In the genomic region with DNA sequence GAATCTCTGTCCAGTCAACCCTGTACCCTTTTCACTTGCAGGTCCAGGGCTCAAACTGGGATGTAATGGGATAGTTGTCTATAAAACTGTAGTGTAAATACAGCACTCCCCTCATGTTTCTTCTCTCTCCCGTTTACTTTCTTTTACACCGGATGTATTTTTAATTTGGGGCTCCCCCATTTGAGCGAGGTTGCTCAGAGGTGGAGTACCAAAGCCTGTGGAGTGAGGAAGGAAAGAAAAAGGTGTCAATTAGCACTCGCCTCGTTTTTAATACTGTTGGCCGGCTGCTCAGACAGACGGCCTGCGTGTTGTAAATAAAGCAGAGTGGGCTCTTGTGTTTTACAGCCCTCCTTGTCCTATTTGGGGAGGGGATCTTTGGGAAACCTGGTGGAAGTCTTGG, we compare ENCODE assay signal across 8 mouse cellular contexts. TPM values are rescaled to one million over a fixed set of nuclear protein-coding genes. Genes with fewer than 3 reads are reported as not detected.
A peak's percentile ranks its signal among the peaks of the same experiment; 100 is the strongest.
DNase-seq lines count a peak whose midpoint lies in the region; ATAC-seq and TF ChIP-seq lines count a peak whose summit lies in the region.

No protein-coding gene starts in this region.

- 62% methylated on average over 8 of the region's 8 CpGs for WGBS in kidney, embryonic 14.5 days
- 84% methylated on average over 8 of the region's 8 CpGs for WGBS in hindbrain, embryonic 13.5 days
- 89% methylated on average over 8 of the region's 8 CpGs for WGBS in midbrain, embryonic 14.5 days

- TF ChIP-seq POLR2A in bone marrow macrophage, adult 2 months (IDR thresholded peaks at IDR 0.05; ENCODE audit: borderline replicate concordance, low read depth, low read length), result no peak

- peaks cover 31% of the 10 kb centered on the region for H3K4me1 ChIP-seq in kidney, embryonic 14.5 days (ENCODE audit: control insufficient read depth, insufficient read depth, low read length)
- peaks cover 27% of the 10 kb centered on the region for H3K4me1 ChIP-seq in bone marrow macrophage, adult 2 months (ENCODE audit: control insufficient read depth, insufficient read depth, low read length)
- peaks cover 63% of the 10 kb centered on the region for H3K4me1 ChIP-seq in hindbrain, embryonic 13.5 days (replicated peaks)
- peaks cover 32% of the 10 kb centered on the region for H3K4me1 ChIP-seq in midbrain, embryonic 14.5 days (ENCODE audit: control insufficient read depth, insufficient read depth, low read length)

- H3K27me3 ChIP-seq in kidney, embryonic 14.5 days (ENCODE audit: control insufficient read depth, insufficient read depth, low read length), result no peaks in the 10 kb centered on the region
- H3K27me3 ChIP-seq in hindbrain, embryonic 13.5 days, result no peaks in the 10 kb centered on the region
- H3K27me3 ChIP-seq in midbrain, embryonic 14.5 days (ENCODE audit: control insufficient read depth, insufficient read depth, low read length), result no peaks in the 10 kb centered on the region

- no peak for TF ChIP-seq CTCF in bone marrow macrophage, adult 2 months (IDR thresholded peaks at IDR 0.05; ENCODE audit: low read depth, low read length)

- DNase-seq in kidney, postnatal 36 days, result no peak
- no peak for DNase-seq in midbrain, embryonic 14.5 days
- DNase-seq in adrenal gland, adult 8-10 months, result no peak
- DNase-seq in right cerebral cortex, postnatal 36 days (ENCODE audit: low spot score in 2 of 2), result no peak
- no peak for DNase-seq in cerebellum, postnatal 10 days

- H3K9ac ChIP-seq in kidney, embryonic 14.5 days (ENCODE audit: low read depth, low read length), result no peak overlapping the region
- H3K9ac ChIP-seq in hindbrain, embryonic 13.5 days, result no peak overlapping the region
- H3K9ac ChIP-seq in midbrain, embryonic 14.5 days (replicated peaks; ENCODE audit: low read length), result no peak overlapping the region

- no peak for ATAC-seq in kidney, embryonic 14.5 days (ENCODE audit: low FRiP score, low TSS enrichment)
- no peak for ATAC-seq in hindbrain, embryonic 13.5 days (ENCODE audit: low FRiP score)
- ATAC-seq in midbrain, embryonic 14.5 days (ENCODE audit: low FRiP score, low TSS enrichment), result no peak

- H3K4me3 ChIP-seq in kidney, embryonic 14.5 days (ENCODE audit: low read length), result no peak overlapping the region
- H3K4me3 ChIP-seq in bone marrow macrophage, adult 2 months (ENCODE audit: insufficient read depth, low read length), result no peak overlapping the region
- H3K4me3 ChIP-seq in hindbrain, embryonic 13.5 days, result peak overlapping the region; percentile 15
- peak overlapping the region; percentile 83; the same call in 1 of the 2 replicates for H3K4me3 ChIP-seq in midbrain, embryonic 14.5 days (replicated peaks; ENCODE audit: low read depth, low read length)

- peaks cover 30% of the 10 kb centered on the region for H3K36me3 ChIP-seq in kidney, embryonic 14.5 days (ENCODE audit: control insufficient read depth, insufficient read depth, low read length)
- H3K36me3 ChIP-seq in hindbrain, embryonic 13.5 days, result peaks cover 27% of the 10 kb centered on the region
- H3K36me3 ChIP-seq in midbrain, embryonic 14.5 days (ENCODE audit: control insufficient read depth, insufficient read depth, low read length), result peaks cover 25% of the 10 kb centered on the region

- H3K4me2 ChIP-seq in kidney, embryonic 14.5 days (replicated peaks; ENCODE audit: low read depth, low read length), result no peak overlapping the region
- H3K4me2 ChIP-seq in hindbrain, embryonic 13.5 days, result peak overlapping the region; percentile 85; the same call in 1 of the 2 replicates
- peak overlapping the region; percentile 85 for H3K4me2 ChIP-seq in midbrain, embryonic 14.5 days (ENCODE audit: low read length)

- peak overlapping the region; percentile 13; the same call in 1 of the 2 replicates for H3K27ac ChIP-seq in kidney, embryonic 14.5 days (ENCODE audit: low read depth, low read length)
- H3K27ac ChIP-seq in bone marrow macrophage, adult 2 months (ENCODE audit: insufficient read depth, low read depth, low read length), result peak overlapping the region; percentile 40
- H3K27ac ChIP-seq in hindbrain, embryonic 13.5 days, result peak overlapping the region; percentile 97
- H3K27ac ChIP-seq in midbrain, embryonic 14.5 days (replicated peaks; ENCODE audit: low read depth, low read length), result no peak overlapping the region; the same call in 1 of the 2 replicates

- H3K9me3 ChIP-seq in kidney, embryonic 14.5 days (ENCODE audit: control insufficient read depth, low read length), result no peaks in the 10 kb centered on the region
- no peaks in the 10 kb centered on the region for H3K9me3 ChIP-seq in hindbrain, embryonic 13.5 days
- H3K9me3 ChIP-seq in midbrain, embryonic 14.5 days (ENCODE audit: control insufficient read depth, low read length), result no peaks in the 10 kb centered on the region

RNA-seq across cellular contexts. Expression of a gene that starts 0.7 kb away (rescaled TPM):
- polyA plus RNA-seq in kidney, embryonic 14.5 days (2014; fragmentation: Nextera tagmentation; extraction: Ambion mirVana), result 28.2 and 34.9 TPM in 2 replicates
- 20.4 and 25.8 TPM in 2 replicates for polyA plus RNA-seq in bone marrow macrophage, adult 2 months (2012; ENCODE audit: insufficient read depth, insufficient read length, missing spikeins)
- polyA plus RNA-seq in hindbrain, embryonic 13.5 days (2015; fragmentation: Nextera tagmentation; extraction: Ambion mirVana), result 26.8 and 28.6 TPM in 2 replicates
- polyA plus RNA-seq in midbrain, embryonic 14.5 days (2014; fragmentation: Nextera tagmentation; extraction: Ambion mirVana), result 22.9 and 23.0 TPM in 2 replicates
- total RNA-seq in adrenal gland, adult 8-10 months (2022), result 10 to 100 TPM; 13.4 to 27.1 (median 20.5) TPM

RNA-seq across cellular contexts. Expression of a gene that starts 4.1 kb away (rescaled TPM):
- 48.5 and 63.1 TPM in 2 replicates for polyA plus RNA-seq in kidney, embryonic 14.5 days (2014; fragmentation: Nextera tagmentation; extraction: Ambion mirVana)
- 77.6 and 78.1 TPM in 2 replicates for polyA plus RNA-seq in bone marrow macrophage, adult 2 months (2012; ENCODE audit: insufficient read depth, insufficient read length, missing spikeins)
- 72.9 and 74.8 TPM in 2 replicates for polyA plus RNA-seq in hindbrain, embryonic 13.5 days (2015; fragmentation: Nextera tagmentation; extraction: Ambion mirVana)
- polyA plus RNA-seq in midbrain, embryonic 14.5 days (2014; fragmentation: Nextera tagmentation; extraction: Ambion mirVana), result 41.3 and 48.9 TPM in 2 replicates
- 10 to 100 TPM; 55.7 to 61.0 (median 58.4) TPM for total RNA-seq in adrenal gland, adult 8-10 months (2022)

RNA-seq across cellular contexts. Expression of a gene that starts 8.7 kb away (rescaled TPM):
- 426 and 499 TPM in 2 replicates for polyA plus RNA-seq in kidney, embryonic 14.5 days (2014; fragmentation: Nextera tagmentation; extraction: Ambion mirVana)
- 1,001 and 1,002 TPM in 2 replicates for polyA plus RNA-seq in bone marrow macrophage, adult 2 months (2012; ENCODE audit: insufficient read depth, insufficient read length, missing spikeins)
- 670 and 709 TPM in 2 replicates for polyA plus RNA-seq in hindbrain, embryonic 13.5 days (2015; fragmentation: Nextera tagmentation; extraction: Ambion mirVana)
- 616 and 626 TPM in 2 replicates for polyA plus RNA-seq in midbrain, embryonic 14.5 days (2014; fragmentation: Nextera tagmentation; extraction: Ambion mirVana)
- total RNA-seq in adrenal gland, adult 8-10 months (2022), result 100 to 1,000 TPM; 369 to 430 (median 397) TPM

RNA-seq across cellular contexts. Expression of a gene that starts 15.5 kb away (rescaled TPM):
- polyA plus RNA-seq in kidney, embryonic 14.5 days (2014; fragmentation: Nextera tagmentation; extraction: Ambion mirVana), result 41.1 and 58.4 TPM in 2 replicates
- polyA plus RNA-seq in bone marrow macrophage, adult 2 months (2012; ENCODE audit: insufficient read depth, insufficient read length, missing spikeins), result 46.4 and 51.3 TPM in 2 replicates
- polyA plus RNA-seq in hindbrain, embryonic 13.5 days (2015; fragmentation: Nextera tagmentation; extraction: Ambion mirVana), result 56.9 and 59.4 TPM in 2 replicates
- polyA plus RNA-seq in midbrain, embryonic 14.5 days (2014; fragmentation: Nextera tagmentation; extraction: Ambion mirVana), result 43.2 and 49.6 TPM in 2 replicates
- 100 to 1,000 TPM; 323 to 415 (median 392) TPM for total RNA-seq in adrenal gland, adult 8-10 months (2022)

RNA-seq across cellular contexts. Expression of a gene that starts 17.1 kb away (rescaled TPM):
- polyA plus RNA-seq in kidney, embryonic 14.5 days (2014; fragmentation: Nextera tagmentation; extraction: Ambion mirVana), result 13.2 and 16.4 TPM in 2 replicates
- polyA plus RNA-seq in bone marrow macrophage, adult 2 months (2012; ENCODE audit: insufficient read depth, insufficient read length, missing spikeins), result 31.1 and 34.0 TPM in 2 replicates
- 28.1 TPM in 2 replicates for polyA plus RNA-seq in hindbrain, embryonic 13.5 days (2015; fragmentation: Nextera tagmentation; extraction: Ambion mirVana)
- 33.1 and 41.0 TPM in 2 replicates for polyA plus RNA-seq in midbrain, embryonic 14.5 days (2014; fragmentation: Nextera tagmentation; extraction: Ambion mirVana)
- 10 to 100 TPM; 25.7 to 65.4 (median 45.9) TPM for total RNA-seq in adrenal gland, adult 8-10 months (2022)

Comparison
In these comparisons a context has a peak if more than half of its experiments do, and no peak if none do; other contexts are left out.
1. H3K4me3 ChIP-seq: peak in hindbrain, embryonic 13.5 days (single experiment) and midbrain, embryonic 14.5 days (single experiment); none in kidney, embryonic 14.5 days (single experiment) and bone marrow macrophage, adult 2 months (single experiment).